ENCODE assay signal across 9 mouse cellular contexts in the genomic region with DNA sequence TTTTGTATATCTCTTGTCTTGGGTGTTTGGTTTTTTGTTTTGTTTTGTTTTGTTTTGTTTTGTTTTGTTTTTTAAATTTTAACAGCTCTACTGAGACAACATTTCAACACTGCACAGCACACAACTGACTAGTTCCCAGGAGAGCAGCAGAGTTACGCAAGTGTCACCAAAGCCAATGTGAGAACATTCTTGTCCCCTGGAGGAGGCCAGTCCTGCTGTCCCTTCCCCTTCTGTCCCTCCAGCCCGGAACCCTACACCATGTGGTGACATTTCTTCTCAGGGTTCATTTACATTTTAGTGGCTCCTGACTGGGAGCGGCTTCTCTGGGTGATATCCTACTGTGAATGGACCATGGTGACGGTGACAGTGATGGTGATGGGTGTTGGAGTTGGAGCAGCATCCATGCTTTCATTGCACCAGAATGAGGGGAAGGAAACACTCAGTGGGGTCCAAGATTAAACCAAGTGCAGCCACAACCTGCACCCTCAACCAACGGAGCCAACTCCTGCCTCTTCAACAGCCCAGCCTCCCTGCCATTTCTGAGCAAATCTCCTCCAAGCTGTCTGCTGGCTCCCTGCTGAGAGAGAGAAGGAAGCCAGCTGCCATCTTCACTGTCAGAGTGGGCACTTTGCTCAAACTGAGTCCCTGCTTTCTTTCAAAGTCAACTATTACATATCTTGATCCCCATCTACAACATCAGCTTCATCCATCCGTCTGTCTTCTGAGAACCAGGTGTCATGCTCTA. TPM values are rescaled to one million over a fixed set of nuclear protein-coding genes. Genes with fewer than 3 reads are reported as not detected.
DNase-seq lines count a peak whose midpoint lies in the region; ATAC-seq and TF ChIP-seq lines count a peak whose summit lies in the region.
"Had no signal": no experiment of that assay in that cellular context is flagged by ENCODE, and none has a peak within 500 bp of the region (broad histone marks: within the 10 kb centered on the region; RNA-seq: fewer than 3 reads in every experiment).

No protein-coding gene starts in this region.

- DNase-seq in gastrocnemius, adult 18-20 months (ENCODE audit: low spot score) = peak; percentile 78
- no peak for DNase-seq in gastrocnemius, postnatal 4 days (ENCODE audit: low spot score in 2 of 2)
- peak; percentile 62 to 72 for DNase-seq in heart, adult 2 months
- DNase-seq in lung, postnatal 0 days (ENCODE audit: low spot score) = peak; percentile 84
- DNase-seq in urinary bladder, postnatal 25 days (ENCODE audit: low spot score) = no peak
- no peak for DNase-seq in urinary bladder, postnatal 4 days (ENCODE audit: low spot score in 2 of 2)
- DNase-seq in left cerebral cortex, postnatal 10 days (ENCODE audit: extremely low spot score in 1 of 2, low spot score in 2 of 2) = no peak

- H3K4me3 ChIP-seq in C2C12 (ENCODE audit: insufficient read depth, poor library complexity, severe bottlenecking) = no peak overlapping the region
- no peak overlapping the region for H3K4me3 ChIP-seq in heart, adult 2 months
- no peak overlapping the region for H3K4me3 ChIP-seq in lung, postnatal 0 days (ENCODE audit: low read depth, low read length)

- peak overlapping the region; percentile 66; the same call in 1 of the 2 replicates for H3K27ac ChIP-seq in heart, adult 2 months
- peak overlapping the region; percentile 79 for H3K27ac ChIP-seq in lung, postnatal 0 days (ENCODE audit: low read length)

- H3K27me3 ChIP-seq in C2C12 (ENCODE audit: control insufficient read depth, insufficient read depth, insufficient read length) = no peaks in the 10 kb centered on the region
- H3K27me3 ChIP-seq in heart, adult 2 months (ENCODE audit: control insufficient read depth, insufficient read depth, low read length) = no peaks in the 10 kb centered on the region
- H3K27me3 ChIP-seq in lung, postnatal 0 days (replicated peaks; ENCODE audit: insufficient read depth, low read length) = no peaks in the 10 kb centered on the region

- H3K9me3 ChIP-seq in lung, postnatal 0 days (ENCODE audit: low read length) = no peaks in the 10 kb centered on the region
- H3K9me3 ChIP-seq: G1E had no signal

- ATAC-seq in lung, postnatal 0 days = peak; percentile 50

- intact Hi-C loops in heart, adult 2 months (cut with DNase I) = no loop called here
- intact Hi-C loops in left cerebral cortex, postnatal 10 days (cut with DNase I) = no loop called here

- peaks cover 34% of the 10 kb centered on the region for H3K4me1 ChIP-seq in heart, adult 2 months (ENCODE audit: control insufficient read depth, insufficient read depth, low read length)
- peaks cover 36% of the 10 kb centered on the region; the same call in 1 of the 2 replicates for H3K4me1 ChIP-seq in lung, postnatal 0 days (ENCODE audit: insufficient read depth, low read depth, low read length)

- H3ac ChIP-seq in C2C12 (ENCODE audit: control insufficient read depth, insufficient read length, low read depth) = no peak overlapping the region

- peaks cover 18% of the 10 kb centered on the region for H3K36me3 ChIP-seq in C2C12 (ENCODE audit: control insufficient read depth, insufficient read depth)
- H3K36me3 ChIP-seq in heart, adult 2 months (ENCODE audit: control insufficient read depth, insufficient read depth, low read length) = peaks cover 2% of the 10 kb centered on the region; the same call in 1 of the 2 replicates
- no peaks in the 10 kb centered on the region for H3K36me3 ChIP-seq in lung, postnatal 0 days (ENCODE audit: insufficient read depth, low read length)
- H3K36me3 ChIP-seq: G1E had no signal

- TF ChIP-seq CTCF in C2C12 (IDR thresholded peaks at IDR 0.05; ENCODE audit: control insufficient read depth, insufficient read depth, insufficient read length) = no peak
- TF ChIP-seq CTCF in heart, adult 2 months (IDR thresholded peaks at IDR 0.05) = no peak
- no peak for TF ChIP-seq CTCF in lung, postnatal 0 days (IDR thresholded peaks at IDR 0.05)

- no peak overlapping the region for H3K4me2 ChIP-seq in lung, postnatal 0 days (replicated peaks; ENCODE audit: low read depth, low read length)

- 0 out of 2 replicates have a peak, but pooled peaks have one; percentile 21 for TF ChIP-seq POLR2A in heart, adult 2 months (IDR thresholded peaks at IDR 0.05; ENCODE audit: insufficient read depth, low read depth, low read length)

- 53% methylated on average over 6 of the region's 6 CpGs for whole genome bisulfite sequencing in heart, adult 2 months
- WGBS in lung, postnatal 0 days = 42% methylated on average over 6 of the region's 6 CpGs

- no peak overlapping the region for H3K9ac ChIP-seq in heart, adult 2 months (ENCODE audit: low read depth, low read length)
- no peak overlapping the region for H3K9ac ChIP-seq in lung, postnatal 0 days (replicated peaks; ENCODE audit: low read depth)

- TF ChIP-seq EP300 in heart, adult 2 months (IDR thresholded peaks at IDR 0.05; ENCODE audit: insufficient read depth, low read depth, low read length) = peak; percentile 62; the same call in 1 of the 2 replicates
- TF ChIP-seq EP300 in lung, postnatal 0 days (IDR thresholded peaks at IDR 0.05) = no peak

- peaks cover 78% of the 10 kb centered on the region for H3K79me3 ChIP-seq in C2C12 (ENCODE audit: low read depth)

- H3K79me2 ChIP-seq in C2C12 (ENCODE audit: control insufficient read depth, insufficient read depth) = peaks cover 97% of the 10 kb centered on the region
- no peaks in the 10 kb centered on the region for H3K79me2 ChIP-seq in heart, adult 2 months (replicated peaks; ENCODE audit: control insufficient read depth, insufficient read depth, low read length)

TF ChIP-seq in C2C12, 6 proteins besides CTCF, POLR2A, EP300 and RAD21:
- TF ChIP-seq MAX (IDR thresholded peaks at IDR 0.05) = no peak
- TF ChIP-seq CEBPB (IDR thresholded peaks at IDR 0.05; ENCODE audit: low read depth) = peak; percentile 76

RNA-seq across cellular contexts. Expression of a gene that starts 32.3 kb away (rescaled TPM):
- 1 to 10 TPM; 6.8 to 7.3 TPM for total RNA-seq in gastrocnemius, adult 18-20 months (2021)
- 10 to 100 TPM; 41.5 to 43.1 TPM for total RNA-seq in gastrocnemius, postnatal 4 days (2021)
- polyA plus RNA-seq in C2C12 (2012; fragmentation: generic; extraction: Trizol) = 67.0 TPM
- 10 to 100 TPM; 14.6 to 16.9 TPM for total RNA-seq in heart, adult 2 months (2021)
- 16.5 and 16.8 TPM in 2 replicates for polyA plus RNA-seq in heart, adult 2 months (2012; rRNA removed)
- polyA plus RNA-seq in lung, postnatal 0 days (2015; fragmentation: Nextera tagmentation; extraction: Ambion mirVana) = 28.5 and 28.6 TPM in 2 replicates
- total RNA-seq in left cerebral cortex, postnatal 10 days (2021) = 10 to 100 TPM; 55.6 to 56.9 TPM

Comparison
In these comparisons a context has a peak if more than half of its experiments do, and no peak if none do; other contexts are left out.
1. DNase-seq: peak in gastrocnemius, adult 18-20 months (single experiment), heart, adult 2 months (2 of 2) and lung, postnatal 0 days (single experiment); none in gastrocnemius, postnatal 4 days (0 of 2), urinary bladder, postnatal 25 days (single experiment), urinary bladder, postnatal 4 days (0 of 2) and left cerebral cortex, postnatal 10 days (0 of 2).